Mouse (Mus musculus) adipocyte (in vitro differentiated cells): ENCODE results near the gene Ece2.
A peak's percentile ranks its signal among the peaks of the same experiment; 100 is the strongest.

Experiments used
- DNase-seq: peaks from one replicate; pipeline ENCODE4 v3.0.0-alpha.2; 2016; ENCODE audit warnings: low spot score

Gene Ece2

DNA sequence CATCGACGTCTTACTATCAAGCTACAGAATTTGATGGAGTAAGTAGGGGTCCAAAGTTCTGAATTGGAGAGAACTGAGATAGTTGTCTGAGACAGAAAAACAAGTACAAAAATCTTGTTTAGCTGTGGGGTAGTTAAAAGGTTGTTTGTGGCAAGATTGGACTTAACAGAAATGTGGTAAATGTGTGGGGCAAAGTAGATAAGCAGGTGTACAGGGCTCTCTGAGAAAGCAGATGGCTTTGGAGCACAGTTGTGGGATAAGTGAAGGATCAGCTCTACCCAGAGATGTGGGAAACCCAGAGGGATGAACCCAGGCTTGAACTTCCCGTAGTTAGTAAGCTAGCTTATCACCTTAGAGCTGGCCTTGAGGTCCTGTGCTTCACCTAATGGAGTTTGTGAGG is 61.1 kb downstream of the Ece2 start:
- DNase-seq, result no peak

- no peak for DNase-seq
These were observed 62.0 kb downstream of the Ece2 start for GRCm38 (mm10) chr16:20691617-20692016.

- no peak for DNase-seq
These were observed 62.8 kb downstream of the Ece2 start for GRCm38 (mm10) chr16:20692241-20692965.

- DNase-seq, result no peak
These were observed 63.6 kb downstream of the Ece2 start, which contains the start of gene Fam131a for GRCm38 (mm10) chr16:20693111-20693701. Gene Fam131a (plus strand): TSS chr16:20693241.

DNA sequence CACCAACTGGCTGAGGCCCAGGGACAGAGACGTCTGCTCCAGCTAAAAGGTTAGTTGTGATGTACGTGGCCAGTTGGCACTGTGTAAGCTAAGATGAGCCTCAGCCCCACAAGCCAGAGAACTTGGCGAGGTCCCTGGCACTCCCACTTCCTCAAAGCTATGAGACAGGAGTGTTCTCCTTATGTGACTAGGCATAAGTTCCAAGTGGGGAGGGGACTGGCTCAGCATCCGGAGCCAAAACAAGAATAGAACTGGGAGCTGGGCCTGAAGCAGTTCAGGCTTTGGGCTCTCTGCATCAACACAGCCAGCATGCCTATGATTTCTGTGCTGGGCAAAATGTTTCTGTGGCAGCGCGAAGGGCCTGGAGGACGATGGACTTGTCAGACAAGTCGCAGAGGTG is 65.2 kb downstream of the Ece2 start:
- DNase-seq, result peak; percentile 65

- DNase-seq, result no peak
These were observed 66.1 kb downstream of the Ece2 start for GRCm38 (mm10) chr16:20695622-20696323.
